Comparison of ENCODE assay signal across 23 mouse cellular contexts in genomic region chr2:71336631-71337030, GRCm38 (mm10). TPM values are rescaled to one million over a fixed set of nuclear protein-coding genes. Genes with fewer than 3 reads are reported as not detected.
DNase-seq lines count a peak whose midpoint lies in the region; ATAC-seq and TF ChIP-seq lines count a peak whose summit lies in the region.
"Had no signal": no experiment of that assay in that cellular context is flagged by ENCODE, and none has a peak within 500 bp of the region (broad histone marks: within the 10 kb centered on the region; RNA-seq: fewer than 3 reads in every experiment).

No protein-coding gene starts in this region.

- H3K4me2 ChIP-seq in CH12.LX (ENCODE audit: insufficient read depth, low read depth, poor library complexity, severe bottlenecking): 0 out of 2 replicates have a peak overlapping the region, but pooled peaks have one; percentile 93
- H3K4me2 ChIP-seq: forebrain, embryonic 13.5 days; heart, embryonic 13.5 days; hindbrain, embryonic 12.5 days; hindbrain, embryonic 15.5 days had no signal

- peaks cover 21 to 33% of the 10 kb centered on the region in 2 experiments for H3K36me3 ChIP-seq in CH12.LX (replicated peaks in 1 of 2; ENCODE audit: control insufficient read depth in 1 of 2, insufficient read depth in 1 of 2, low read length in 1 of 2)
- H3K36me3 ChIP-seq in ES-Bruce4 (ENCODE audit: control insufficient read depth, insufficient read depth, low read length, poor library complexity, severe bottlenecking): 0 out of 2 replicates have a peak, but pooled peaks cover 4% of the 10 kb centered on the region

- H3K27ac ChIP-seq in gastrocnemius, adult 2 months: peak overlapping the region; percentile 16; the same call in 1 of the 2 replicates
- H3K27ac ChIP-seq in CH12.LX (ENCODE audit: insufficient read depth, low read depth) (no peak overlapping the region), ES-Bruce4 (ENCODE audit: insufficient read depth, low read length) (peak overlapping the region; percentile 97)
- peak overlapping the region; percentile 61; the same call in 1 of the 2 replicates for H3K27ac ChIP-seq in bone marrow, adult 2 months (ENCODE audit: control insufficient read depth, insufficient read depth, low read depth, low read length, poor library complexity)
- H3K27ac ChIP-seq in left cerebral cortex, adult 2 months: no peak overlapping the region
- H3K27ac ChIP-seq: forebrain, embryonic 10.5 days; forebrain, embryonic 13.5 days; heart, adult 2 months; heart, embryonic 10.5 days; heart, embryonic 13.5 days; hindbrain, embryonic 12.5 days; hindbrain, embryonic 15.5 days had no signal

- intact Hi-C loops in gastrocnemius, adult 2 months (cut with DNase I): loop anchor here (5.0 kb wide), 1 partner anchor 36 kb away; no protein-coding TSS in a partner anchor
- intact Hi-C loops in left cerebral cortex, adult 2 months (cut with DNase I): no loop called here

- in situ Hi-C loops in CH12.LX (cut with MboI; ENCODE audit: low pct_ligation_motif_present, low pct_unique_long_range_greater_than_20kb, low sequenced_read_pairs): no loop called here

- 45% methylated on average over 6 of the region's 6 CpGs for WGBS in bone marrow, adult 2 months

- H3K9me3 ChIP-seq in CH12.LX (replicated peaks; ENCODE audit: low read length): no peaks in the 10 kb centered on the region
- H3K9me3 ChIP-seq in ES-Bruce4 (replicated peaks; ENCODE audit: control insufficient read depth, insufficient read depth, low read length, poor library complexity, severe bottlenecking): no peaks in the 10 kb centered on the region
- H3K9me3 ChIP-seq: forebrain, embryonic 10.5 days; forebrain, embryonic 13.5 days; heart, embryonic 10.5 days; heart, embryonic 13.5 days; hindbrain, embryonic 12.5 days; hindbrain, embryonic 15.5 days had no signal

- TF ChIP-seq CTCF in gastrocnemius, adult 2 months (IDR thresholded peaks at IDR 0.05): no peak
- TF ChIP-seq CTCF in CH12.LX (conservative IDR thresholded peaks at IDR 0.05 in 1 of 2, IDR thresholded peaks at IDR 0.05 in 1 of 2; ENCODE audit: low read depth in 2 of 2, low read length in 2 of 2) (no peak), ES-Bruce4 (IDR thresholded peaks at IDR 0.05; ENCODE audit: low read depth, low read length) (no peak)
- no peak for TF ChIP-seq CTCF in bone marrow, adult 2 months (IDR thresholded peaks at IDR 0.05; ENCODE audit: control insufficient read depth, insufficient read depth, low read length)
- no peak for TF ChIP-seq CTCF in left cerebral cortex, adult 2 months (IDR thresholded peaks at IDR 0.05)

- no peak overlapping the region for H3K4me3 ChIP-seq in gastrocnemius, adult 2 months
- H3K4me3 ChIP-seq in CH12.LX (replicated peaks in 1 of 3; ENCODE audit: low read depth in 2 of 3, low read length in 2 of 3, poor library complexity in 1 of 3) (peak overlapping the region in 1 of 3 experiments; percentile 55), ES-Bruce4 (ENCODE audit: low read depth, low read length) (no peak overlapping the region)
- H3K4me3 ChIP-seq in bone marrow, adult 2 months (replicated peaks; ENCODE audit: control insufficient read depth, low read depth, low read length): no peak overlapping the region
- no peak overlapping the region for H3K4me3 ChIP-seq in left cerebral cortex, adult 2 months
- H3K4me3 ChIP-seq: forebrain, embryonic 10.5 days; forebrain, embryonic 13.5 days; heart, adult 2 months; heart, embryonic 10.5 days; heart, embryonic 13.5 days; hindbrain, embryonic 12.5 days; hindbrain, embryonic 15.5 days had no signal

- no peak for DNase-seq in gastrocnemius, adult 2 months
- DNase-seq in gastrocnemius, adult 18-20 months (ENCODE audit: low spot score): no peak
- DNase-seq in CH12.LX (ENCODE audit: extremely low read depth): no peak
- DNase-seq in left cerebral cortex, adult 2 months (ENCODE audit: extremely low spot score in 1 of 2, low spot score in 2 of 2): no peak
- DNase-seq: adrenal gland, postnatal 14 days; B cell, adult 2 months; cerebellum, adult 18-20 months; cerebellum, adult 9-10 months; cerebellum, postnatal 14 days; gastrocnemius, postnatal 25 days; heart, adult 2 months had no signal

- peaks cover 11% of the 10 kb centered on the region for H3K79me2 ChIP-seq in CH12.LX (replicated peaks; ENCODE audit: control insufficient read depth, extremely low read depth, insufficient read depth, poor library complexity, severe bottlenecking)

- TF ChIP-seq EP300 in CH12.LX (IDR thresholded peaks at IDR 0.05; ENCODE audit: low read length) (no peak), ES-Bruce4 (IDR thresholded peaks at IDR 0.05; ENCODE audit: insufficient read depth, low read depth, low read length) (no peak)

- no peak for ATAC-seq in megakaryocyte-erythroid progenitor cell, adult 5-6 weeks (replicated peaks; ENCODE audit: low FRiP score, low TSS enrichment, poor library complexity, severe bottlenecking)
- ATAC-seq: forebrain, embryonic 13.5 days; forebrain, embryonic 16.5 days; intestine, postnatal 0 days; Patski had no signal

- TF ChIP-seq POLR2A in CH12.LX (IDR thresholded peaks at IDR 0.05; ENCODE audit: low read depth, low read length) (no peak), ES-Bruce4 (IDR thresholded peaks at IDR 0.05; ENCODE audit: insufficient read depth, low read length) (no peak)
- TF ChIP-seq POLR2A in bone marrow, adult 2 months (IDR thresholded peaks at IDR 0.05; ENCODE audit: borderline replicate concordance, control insufficient read depth, low read depth, low read length): no peak

- H3K4me1 ChIP-seq in CH12.LX (ENCODE audit: control insufficient read depth in 1 of 2, insufficient read depth in 2 of 2) (peaks cover 15 to 48% of the 10 kb centered on the region in 2 experiments), ES-Bruce4 (ENCODE audit: control insufficient read depth, insufficient read depth, low read length) (no peaks in the 10 kb centered on the region)
- H3K4me1 ChIP-seq in bone marrow, adult 2 months (ENCODE audit: control insufficient read depth, insufficient read depth, low read length): peaks cover 3% of the 10 kb centered on the region; the same call in 1 of the 2 replicates
- H3K4me1 ChIP-seq: forebrain, embryonic 10.5 days; forebrain, embryonic 13.5 days; hindbrain, embryonic 12.5 days; hindbrain, embryonic 15.5 days had no signal

- no peak for TF ChIP-seq RAD21 in CH12.LX (IDR thresholded peaks at IDR 0.05; ENCODE audit: low read depth, low read length)

- dilution Hi-C loops in CH12.LX (cut with MboI; ENCODE audit: extremely low pct_ligation_motif_present, extremely low pct_unique_long_range_greater_than_20kb, low sequenced_read_pairs): no loop called here

- H3K9ac ChIP-seq in CH12.LX (ENCODE audit: insufficient read depth, low read depth): no peak overlapping the region
- 0 out of 2 replicates have a peak overlapping the region, but pooled peaks have one; percentile 9 for H3K9ac ChIP-seq in ES-Bruce4 (ENCODE audit: low read depth, poor library complexity, severe bottlenecking)
- H3K9ac ChIP-seq: forebrain, embryonic 13.5 days; heart, embryonic 13.5 days; hindbrain, embryonic 12.5 days; hindbrain, embryonic 15.5 days had no signal

- H3K27me3 ChIP-seq in CH12.LX (replicated peaks): no peaks in the 10 kb centered on the region
- H3K27me3 ChIP-seq in ES-Bruce4 (ENCODE audit: control insufficient read depth, insufficient read depth, low read length, poor library complexity, severe bottlenecking): no peaks in the 10 kb centered on the region
- H3K27me3 ChIP-seq: forebrain, embryonic 13.5 days; heart, embryonic 13.5 days; hindbrain, embryonic 12.5 days; hindbrain, embryonic 15.5 days; Patski had no signal

TF ChIP-seq in CH12.LX, 34 proteins besides CTCF, POLR2A, EP300 and RAD21:
- TF ChIP-seq NELFE (IDR thresholded peaks at IDR 0.05; ENCODE audit: low read depth, low read length) (no peak), TBP (conservative IDR thresholded peaks at IDR 0.05; ENCODE audit: low read depth, low read length) (no peak), ETS1 (conservative IDR thresholded peaks at IDR 0.05; ENCODE audit: low read depth, low read length) (no peak), IRF4 (IDR thresholded peaks at IDR 0.05; ENCODE audit: low read depth, low read length) (no peak), JUND (conservative IDR thresholded peaks at IDR 0.05; ENCODE audit: low read depth, low read length) (no peak)
TF ChIP-seq in CH12.LX: peak in this region for 0.

RNA-seq across cellular contexts. Expression of gene Slc25a12, which starts 30.9 kb away (rescaled TPM):
- total RNA-seq in gastrocnemius, adult 2 months (2021): 100 to 1,000 TPM; 344 to 471 TPM
- total RNA-seq in gastrocnemius, adult 18-20 months (2021): 100 to 1,000 TPM; 379 to 427 TPM
- total RNA-seq in CH12.LX (2012; rRNA removed) (97.1 and 105 TPM in 2 replicates), CH12.LX (2014; rRNA removed) (115 and 123 TPM in 2 replicates)
- polyA plus RNA-seq in CH12.LX (2012; ENCODE audit: insufficient read length, low read depth) (178 and 211 TPM in 2 replicates), ES-Bruce4 (2011; ENCODE audit: insufficient read depth, insufficient read length, low read depth, missing spikeins) (80.0 and 89.2 TPM in 2 replicates)
- 20.8 and 22.2 TPM in 2 replicates for polyA plus RNA-seq in bone marrow, adult 2 months (2011; ENCODE audit: insufficient read depth, insufficient read length, low replicate concordance, missing spikeins)
- total RNA-seq in megakaryocyte-erythroid progenitor cell, adult 5-6 weeks (2014; fragmentation: Nextera tagmentation): 26.8 and 42.7 TPM in 2 replicates
- 21.2 and 42.3 TPM in 2 replicates for total RNA-seq in megakaryocyte-erythroid progenitor cell, adult 5-6 weeks (2017)
- 100 to 1,000 TPM; 150 to 153 TPM for total RNA-seq in left cerebral cortex, adult 2 months (2021)

RNA-seq across cellular contexts. Expression of gene Hat1, which starts 52.1 kb away (rescaled TPM):
- total RNA-seq in gastrocnemius, adult 2 months (2021): 10 to 100 TPM; 18.0 to 21.3 TPM
- total RNA-seq in gastrocnemius, adult 18-20 months (2021): 10 to 100 TPM; 16.7 to 18.4 TPM
- total RNA-seq in CH12.LX (2012; rRNA removed) (91.6 and 109 TPM in 2 replicates), CH12.LX (2014; rRNA removed) (292 and 310 TPM in 2 replicates)
- polyA plus RNA-seq in CH12.LX (2012; ENCODE audit: insufficient read length, low read depth) (167 and 184 TPM in 2 replicates), ES-Bruce4 (2011; ENCODE audit: insufficient read depth, insufficient read length, low read depth, missing spikeins) (659 and 692 TPM in 2 replicates)
- polyA plus RNA-seq in bone marrow, adult 2 months (2011; ENCODE audit: insufficient read depth, insufficient read length, low replicate concordance, missing spikeins): 72.3 and 83.0 TPM in 2 replicates
- total RNA-seq in megakaryocyte-erythroid progenitor cell, adult 5-6 weeks (2014; fragmentation: Nextera tagmentation): 129 and 155 TPM in 2 replicates
- total RNA-seq in megakaryocyte-erythroid progenitor cell, adult 5-6 weeks (2017): 232 and 241 TPM in 2 replicates
- 10 to 100 TPM; 16.0 to 18.3 TPM for total RNA-seq in left cerebral cortex, adult 2 months (2021)

Comparison
In these comparisons a context has a peak if more than half of its experiments do, and no peak if none do; other contexts are left out.
1. H3K27ac ChIP-seq: peak in gastrocnemius, adult 2 months (single experiment), ES-Bruce4 (single experiment) and bone marrow, adult 2 months (single experiment); none in CH12.LX (single experiment) and left cerebral cortex, adult 2 months (single experiment).
2. RNA of gene Hat1, which starts 52.1 kb away (total RNA-seq): 91.6 to 310 TPM in CH12.LX and 129 to 241 TPM in megakaryocyte-erythroid progenitor cell, adult 5-6 weeks; 18.0 to 21.3 TPM in gastrocnemius, adult 2 months, 16.7 to 18.4 TPM in gastrocnemius, adult 18-20 months and 16.0 to 18.3 TPM in left cerebral cortex, adult 2 months; every median in the first group is over 4 times any median in the second.